ENCODE assay signal across 29 mouse cellular contexts in the genomic region with DNA sequence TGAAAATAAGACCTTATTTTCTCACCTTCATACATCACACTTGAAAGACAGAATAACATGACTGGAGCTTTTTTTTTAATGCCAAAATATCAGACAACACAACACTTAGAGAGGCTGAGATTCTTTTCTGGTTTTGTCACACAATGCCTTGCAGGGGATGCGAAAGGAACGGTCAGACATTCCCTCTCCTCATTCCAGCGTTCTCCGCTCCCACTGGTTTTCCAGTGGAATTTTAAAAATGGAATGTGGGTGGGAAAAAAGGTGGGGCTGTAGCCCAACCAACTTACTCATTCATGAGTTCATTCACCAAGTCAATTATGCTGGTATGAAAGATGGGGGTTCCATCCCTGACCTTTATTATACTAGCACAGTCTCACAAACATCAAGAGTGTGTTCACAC.
DNase-seq lines count a peak whose midpoint lies in the region; ATAC-seq and TF ChIP-seq lines count a peak whose summit lies in the region.
"Had no signal": no experiment of that assay in that cellular context is flagged by ENCODE, and none has a peak within 500 bp of the region (broad histone marks: within the 10 kb centered on the region; RNA-seq: fewer than 3 reads in every experiment).

No protein-coding gene starts in this region.

- 46% methylated on average over 4 of the region's 4 CpGs for WGBS in heart, embryonic 14.5 days
- 48% methylated on average over 4 of the region's 4 CpGs for WGBS in heart, embryonic 12.5 days
- WGBS in forebrain, embryonic 15.5 days = 84% methylated on average over 4 of the region's 4 CpGs

- H3K4me2 ChIP-seq in heart, embryonic 14.5 days (ENCODE audit: low read length) = 0 out of 2 replicates have a peak overlapping the region, but pooled peaks have one; percentile 19
- H3K4me2 ChIP-seq in heart, embryonic 12.5 days = no peak overlapping the region
- H3K4me2 ChIP-seq in forebrain, embryonic 15.5 days (replicated peaks) = no peak overlapping the region
- H3K4me2 ChIP-seq: embryonic facial prominence, embryonic 13.5 days; forebrain, embryonic 12.5 days; heart, embryonic 11.5 days; intestine, embryonic 15.5 days; limb, embryonic 12.5 days; liver, embryonic 15.5 days; midbrain, embryonic 12.5 days; neural tube, embryonic 13.5 days had no signal

- no peaks in the 10 kb centered on the region for H3K4me1 ChIP-seq in heart, embryonic 14.5 days (ENCODE audit: control insufficient read depth in 2 of 2, insufficient read depth in 2 of 2, low read length in 2 of 2)
- peaks cover 7% of the 10 kb centered on the region; the same call in 1 of the 2 replicates for H3K4me1 ChIP-seq in heart, embryonic 12.5 days (replicated peaks)
- H3K4me1 ChIP-seq in forebrain, embryonic 15.5 days = no peaks in the 10 kb centered on the region
- H3K4me1 ChIP-seq: forebrain, embryonic 12.5 days; intestine, embryonic 15.5 days; limb, embryonic 12.5 days; liver, embryonic 15.5 days; midbrain, embryonic 12.5 days; neural tube, embryonic 13.5 days had no signal

- in situ Hi-C loops in Patski (cut with MboI; ENCODE audit: low pct_unique_long_range_greater_than_20kb) = no loop called here

- TF ChIP-seq CTCF in Patski (IDR thresholded peaks at IDR 0.05) = no peak

- DNase-seq in 3T3-L1 (ENCODE audit: low read depth, low spot score) = peak; percentile 48
- no peak for DNase-seq in Patski (ENCODE audit: low read depth, low spot score)
- DNase-seq in lung, postnatal 36 days = peak; percentile 4
- no peak for DNase-seq in urinary bladder, postnatal 36 days (ENCODE audit: low spot score in 2 of 2)
- DNase-seq: adrenal gland, postnatal 14 days; cerebellum, adult 11-12 months; cerebellum, adult 9-11 months; gastrocnemius, postnatal 14 days; heart, postnatal 14 days; kidney, adult 8-10 months; kidney, postnatal 14 days; right cerebral cortex, postnatal 4 days; thymus, adult 18-20 months; thymus, postnatal 25 days had no signal

- H3K9ac ChIP-seq in heart, embryonic 14.5 days (ENCODE audit: low read length) = no peak overlapping the region
- H3K9ac ChIP-seq in heart, embryonic 12.5 days = no peak overlapping the region
- H3K9ac ChIP-seq in forebrain, embryonic 15.5 days (replicated peaks) = no peak overlapping the region
- H3K9ac ChIP-seq: embryonic facial prominence, embryonic 13.5 days; forebrain, embryonic 12.5 days; intestine, embryonic 15.5 days; limb, embryonic 12.5 days; liver, embryonic 15.5 days; midbrain, embryonic 12.5 days; neural tube, embryonic 13.5 days had no signal

- H3K4me3 ChIP-seq in heart, embryonic 14.5 days (ENCODE audit: control insufficient read depth in 1 of 2, insufficient read depth in 1 of 2, low read depth in 1 of 2, low read length in 2 of 2) = no peak overlapping the region
- H3K4me3 ChIP-seq in heart, embryonic 12.5 days = no peak overlapping the region
- H3K4me3 ChIP-seq in forebrain, embryonic 15.5 days = no peak overlapping the region
- H3K4me3 ChIP-seq: embryonic facial prominence, embryonic 13.5 days; erythroblast, embryonic 14.5 days; forebrain, embryonic 12.5 days; intestine, embryonic 15.5 days; limb, embryonic 12.5 days; liver, embryonic 15.5 days; midbrain, embryonic 12.5 days; neural tube, embryonic 13.5 days had no signal

- CTCF ChIA-PET in Patski (lab: Charles Lee) = interaction anchor here (1.7 kb wide), 1 partner anchor 10 kb away, joined by 5 read pairs; no protein-coding TSS in a partner anchor

- H3K9me3 ChIP-seq in heart, embryonic 14.5 days (ENCODE audit: control insufficient read depth, low read length) = no peaks in the 10 kb centered on the region
- no peaks in the 10 kb centered on the region for H3K9me3 ChIP-seq in heart, embryonic 12.5 days (replicated peaks)
- no peaks in the 10 kb centered on the region for H3K9me3 ChIP-seq in forebrain, embryonic 15.5 days
- H3K9me3 ChIP-seq: embryonic facial prominence, embryonic 13.5 days; forebrain, embryonic 12.5 days; intestine, embryonic 15.5 days; limb, embryonic 12.5 days; liver, embryonic 15.5 days; midbrain, embryonic 12.5 days; neural tube, embryonic 13.5 days had no signal

- H3K27me3 ChIP-seq in heart, embryonic 14.5 days (ENCODE audit: control insufficient read depth, insufficient read depth, low read length) = no peaks in the 10 kb centered on the region
- no peaks in the 10 kb centered on the region for H3K27me3 ChIP-seq in heart, embryonic 12.5 days (replicated peaks)
- H3K27me3 ChIP-seq in Patski = no peaks in the 10 kb centered on the region
- H3K27me3 ChIP-seq in forebrain, embryonic 15.5 days = no peaks in the 10 kb centered on the region
- H3K27me3 ChIP-seq: embryonic facial prominence, embryonic 13.5 days; forebrain, embryonic 12.5 days; intestine, embryonic 15.5 days; limb, embryonic 12.5 days; liver, embryonic 15.5 days; midbrain, embryonic 12.5 days; neural tube, embryonic 13.5 days had no signal

- POLR2A ChIA-PET in Patski (lab: Charles Lee) = no interaction called here

- no peaks in the 10 kb centered on the region for H3K36me3 ChIP-seq in heart, embryonic 14.5 days (ENCODE audit: control insufficient read depth, insufficient read depth, low read length)
- no peaks in the 10 kb centered on the region for H3K36me3 ChIP-seq in heart, embryonic 12.5 days
- H3K36me3 ChIP-seq in forebrain, embryonic 15.5 days = no peaks in the 10 kb centered on the region
- H3K36me3 ChIP-seq: embryonic facial prominence, embryonic 13.5 days; forebrain, embryonic 12.5 days; intestine, embryonic 15.5 days; limb, embryonic 12.5 days; liver, embryonic 15.5 days; midbrain, embryonic 12.5 days; neural tube, embryonic 13.5 days had no signal

- no peak for ATAC-seq in heart, embryonic 14.5 days (ENCODE audit: insufficient number of reproducible peaks, insufficient read depth, low FRiP score, low read depth)
- ATAC-seq in heart, embryonic 12.5 days (ENCODE audit: insufficient number of reproducible peaks, low FRiP score) = no peak
- ATAC-seq in Patski = peak; percentile 51
- ATAC-seq in forebrain, embryonic 15.5 days (replicated peaks) = no peak
- ATAC-seq: CD4-positive, CD25-positive, alpha-beta regulatory T cell, adult 4 months; hindbrain, embryonic 16.5 days; intestine, embryonic 15.5 days had no signal

- no peak overlapping the region for H3K27ac ChIP-seq in heart, embryonic 14.5 days (replicated peaks in 1 of 2; ENCODE audit: control insufficient read depth in 1 of 2, insufficient read depth in 1 of 2, low read depth in 2 of 2, low read length in 2 of 2)
- H3K27ac ChIP-seq in heart, embryonic 12.5 days (ENCODE audit: poor library complexity, severe bottlenecking) = no peak overlapping the region
- no peak overlapping the region for H3K27ac ChIP-seq in forebrain, embryonic 15.5 days (replicated peaks)
- H3K27ac ChIP-seq: embryonic facial prominence, embryonic 13.5 days; forebrain, embryonic 12.5 days; intestine, embryonic 15.5 days; limb, embryonic 12.5 days; liver, embryonic 15.5 days; midbrain, embryonic 12.5 days; neural tube, embryonic 13.5 days; stomach, postnatal 0 days had no signal

Comparison
In these comparisons a context has a peak if more than half of its experiments do, and no peak if none do; other contexts are left out.
1. DNase-seq: peak in 3T3-L1 (single experiment) and lung, postnatal 36 days (single experiment); none in Patski (single experiment) and urinary bladder, postnatal 36 days (0 of 2).